Mouse (Mus musculus) megakaryocyte, adult 5-6 weeks (primary cell): ENCODE data around the gene Ddah2. TPM values are rescaled to one million over a fixed set of nuclear protein-coding genes. Genes with fewer than 3 reads are reported as not detected.

ENCODE experiments used
- ATAC-seq: 2 replicates; pipeline ENCODE4 v1.8.0; 2016; ENCODE audit warnings: mild to moderate bottlenecking, inconsistent platforms; ENCODE audit not compliant: poor library complexity, severe bottlenecking
- total RNA-seq, 2 experiments: library from RNA; stranded (forward) in 1 of 2; stranded (reverse) in 1 of 2; fragments of 153-499, 151-499 nt in 1 of 2; fragments of 221-1000, 200-1000 nt in 1 of 2; gene quantifications; 2 replicates each; pipeline versions ENCODE4 v1.2.3 to v1.2.4; 2015 to 2017

Gene Ddah2
- total RNA-seq, 2 experiments from 2014 or later: 1.2 to 3.1 TPM

DNA sequence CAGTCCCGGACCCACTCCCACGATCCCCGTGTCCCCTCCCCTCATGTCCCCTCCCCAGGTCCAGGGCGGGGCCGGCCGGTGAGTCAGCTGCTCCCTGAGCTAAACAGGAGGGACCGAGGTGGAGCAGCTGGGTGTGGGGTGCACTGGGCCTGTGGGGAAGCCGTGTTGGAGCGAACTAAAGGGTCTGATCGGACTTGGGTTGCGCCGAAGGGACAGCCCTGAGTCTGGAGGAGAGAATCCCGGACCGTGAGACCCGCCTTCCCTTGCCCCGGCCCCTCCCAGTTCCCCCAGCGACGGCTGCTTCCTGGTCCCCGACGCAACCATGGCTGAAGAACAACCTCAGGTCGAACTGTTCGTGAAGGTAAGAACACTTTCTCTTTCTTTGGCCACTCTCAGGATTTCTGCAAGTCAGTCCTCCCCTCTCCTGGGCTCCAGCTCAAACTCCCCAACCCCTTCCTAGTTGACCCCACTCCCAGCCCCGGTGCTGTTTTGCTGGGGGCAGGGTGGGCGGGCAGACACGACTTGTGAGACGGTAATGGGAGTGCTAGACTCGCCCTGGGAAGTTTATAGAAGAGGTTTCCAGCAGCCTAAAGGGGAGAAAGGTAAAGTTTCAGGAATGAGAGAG is 8.6 kb upstream of the Ddah2 start:
- ATAC-seq: peak; percentile 31

DNA sequence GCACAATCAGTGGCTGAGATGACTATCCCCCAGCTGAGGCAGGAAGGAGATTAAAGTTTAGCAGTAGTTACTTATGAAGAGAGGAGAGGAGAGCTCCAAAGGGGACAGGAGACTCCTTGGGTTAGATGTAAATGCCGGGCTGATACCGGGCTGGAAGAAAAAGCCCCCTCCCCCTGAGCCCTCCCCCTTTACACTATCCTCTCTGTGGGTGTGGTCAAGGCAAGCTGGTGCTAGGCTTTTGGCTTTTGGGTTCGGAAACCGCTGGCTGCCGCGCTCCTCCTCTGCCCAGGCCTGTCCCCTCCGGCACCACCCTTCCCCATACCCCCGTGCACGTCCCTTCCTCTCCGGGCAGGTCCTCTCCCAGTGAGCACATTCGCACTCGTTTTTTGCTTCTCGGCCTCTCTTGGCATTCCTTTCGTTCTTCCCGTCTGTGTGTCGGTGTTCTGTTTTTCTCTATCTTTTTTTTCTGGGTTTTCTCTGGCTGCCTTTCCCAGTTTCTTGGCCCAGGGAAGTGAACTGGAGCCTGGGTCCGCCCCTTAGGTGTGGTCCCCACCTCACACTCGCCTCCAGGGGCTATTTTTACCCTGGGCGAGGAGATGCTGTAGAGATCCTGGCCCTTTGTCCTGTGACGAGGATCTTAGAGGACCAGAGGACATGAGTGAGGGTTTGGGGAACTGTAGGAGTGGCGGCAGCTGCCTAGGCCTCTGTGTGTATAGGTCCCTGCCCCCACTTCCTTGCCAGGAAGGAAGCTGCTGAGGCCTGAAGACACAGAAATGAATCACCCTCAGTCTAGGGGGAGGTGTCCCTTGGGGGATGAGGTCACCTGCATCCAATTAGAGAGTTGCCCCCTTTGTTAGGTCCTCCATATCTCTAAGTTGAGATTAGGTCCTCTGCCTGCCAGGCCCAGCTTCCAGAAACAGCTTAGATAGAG is 7.4 kb upstream of the Ddah2 start:
- peak; percentile 74 for ATAC-seq

DNA sequence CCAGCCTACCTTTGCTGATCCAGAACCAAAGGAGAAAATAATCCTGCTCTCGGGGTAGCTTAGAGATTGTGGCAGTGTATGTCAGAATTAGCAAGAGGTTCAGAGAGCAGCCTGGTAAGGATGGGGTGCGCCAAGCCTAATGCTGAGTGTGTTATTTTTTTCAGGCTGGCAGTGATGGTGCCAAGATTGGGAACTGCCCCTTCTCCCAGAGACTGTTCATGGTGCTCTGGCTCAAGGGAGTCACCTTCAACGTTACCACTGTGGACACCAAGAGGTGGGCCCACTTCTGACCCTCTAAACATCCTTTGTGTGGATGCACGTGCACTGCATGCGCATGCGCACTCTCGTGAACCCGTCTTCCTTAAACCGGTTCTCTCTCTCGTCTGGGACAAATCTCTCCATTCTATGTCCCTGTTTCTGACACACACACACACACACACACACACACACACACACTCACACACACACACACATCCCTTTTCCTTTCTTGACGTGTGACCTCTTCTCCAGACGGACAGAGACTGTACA is 6.5 kb upstream of the Ddah2 start:
- ATAC-seq: no peak

- no peak for ATAC-seq
Measured at GRCm38 (mm10) chr17:35055691-35056495, 2.9 kb upstream of the Ddah2 start.

- ATAC-seq: no peak
Measured at GRCm38 (mm10) chr17:35057090-35057489, 1.7 kb upstream of the Ddah2 start.

DNA sequence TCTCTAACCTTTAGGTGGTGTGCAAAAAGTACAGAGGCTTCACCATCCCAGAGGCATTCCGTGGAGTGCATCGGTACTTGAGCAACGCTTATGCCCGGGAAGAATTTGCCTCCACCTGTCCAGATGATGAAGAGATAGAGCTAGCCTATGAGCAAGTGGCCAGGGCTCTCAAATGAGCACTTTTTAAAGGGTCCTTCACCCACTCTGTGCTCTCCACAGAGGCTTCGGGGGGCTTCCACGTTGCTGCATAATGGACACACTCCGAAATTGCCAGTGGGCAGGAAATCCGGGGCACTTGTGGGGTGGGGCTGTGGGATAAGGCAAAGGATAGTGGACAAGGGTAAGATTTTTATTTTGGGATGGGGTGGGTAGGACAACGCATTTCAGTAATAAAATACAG is 519 bp upstream of the Ddah2 start:
- no peak for ATAC-seq

- no peak for ATAC-seq
Measured at GRCm38 (mm10) chr17:35060071-35060470, 1.2 kb downstream of the Ddah2 start.

- no peak for ATAC-seq
Measured at GRCm38 (mm10) chr17:35060737-35061297, 2.0 kb downstream of the Ddah2 start.

- no peak for ATAC-seq
Measured at GRCm38 (mm10) chr17:35061299-35061698, 2.5 kb downstream of the Ddah2 start.

DNA sequence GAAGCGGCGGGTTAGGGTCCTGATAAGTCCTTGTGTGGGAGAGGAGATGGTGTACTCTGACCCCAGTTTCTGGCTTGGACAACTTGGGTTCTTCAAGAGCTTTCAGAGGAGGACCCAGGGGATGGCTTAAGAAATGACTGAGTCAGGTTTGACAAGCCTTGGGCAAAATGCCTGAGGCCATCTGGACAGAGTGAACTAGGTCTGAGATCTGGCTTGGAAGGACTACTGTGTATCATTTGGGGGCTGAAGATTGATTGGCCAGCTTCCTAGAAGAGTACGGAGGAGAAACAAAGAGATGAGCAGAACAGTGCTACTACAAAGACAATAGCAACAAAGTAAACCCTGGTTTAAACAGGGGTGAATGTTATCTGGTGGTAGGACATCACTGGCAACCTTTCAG is 4.6 kb downstream of the Ddah2 start:
- no peak for ATAC-seq

GRCm38 (mm10) chr17:35064378-35064877 is 5.6 kb downstream of the Ddah2 start:
- no peak for ATAC-seq

DNA sequence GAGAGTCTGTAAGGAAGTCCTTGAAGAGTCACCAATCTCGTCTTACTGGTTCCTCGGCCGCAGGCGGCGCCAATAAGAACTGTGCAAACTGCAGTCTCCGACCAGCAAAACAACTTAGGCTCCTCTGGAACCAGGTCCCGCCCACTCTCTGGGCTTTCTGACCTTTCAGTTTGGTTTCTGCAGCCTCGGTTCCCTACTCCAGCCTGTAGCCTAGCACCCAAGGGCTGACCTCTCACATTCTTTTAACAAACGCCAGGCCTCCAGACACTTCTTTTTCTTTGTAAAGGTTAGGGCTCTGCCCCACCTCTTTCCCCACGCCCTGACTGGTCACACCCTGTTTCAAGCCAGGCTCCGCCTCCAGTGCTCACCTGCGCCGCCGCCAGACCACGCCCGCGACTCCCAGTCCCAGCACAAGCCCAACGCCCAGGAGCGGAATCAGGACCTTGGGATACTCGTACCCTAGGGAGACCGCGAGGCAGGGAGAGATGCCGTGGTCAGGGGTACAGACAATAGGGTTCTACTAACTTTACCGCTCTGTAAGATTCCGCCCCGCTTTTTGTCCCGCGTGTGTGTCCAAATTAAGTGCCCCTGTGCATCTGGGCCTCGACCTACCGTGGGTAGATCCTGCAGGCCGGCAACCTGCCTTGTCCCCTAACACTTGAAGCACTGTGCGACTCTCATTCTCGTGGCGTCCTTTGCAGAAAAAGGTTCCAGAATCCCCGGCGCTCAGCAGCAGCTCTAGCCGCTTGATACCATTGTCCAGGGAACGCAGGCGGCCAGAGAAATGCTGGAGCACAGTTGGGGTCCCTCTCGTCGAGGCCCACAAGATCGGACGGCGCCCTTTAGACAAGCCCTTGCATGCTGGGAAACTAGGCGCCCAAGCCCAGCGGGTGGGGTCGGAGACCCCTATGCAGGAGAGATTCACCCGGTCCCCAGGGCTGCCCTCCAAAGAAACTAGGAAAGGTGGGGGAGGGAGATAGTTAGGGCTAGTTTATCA is 6.4 kb downstream of the Ddah2 start, which contains the start of gene Ly6g6c:
TSS of gene Ly6g6c (plus strand) at position 438 of the 997 bp plus-strand sequence.
- peak; percentile 76 for ATAC-seq

DNA sequence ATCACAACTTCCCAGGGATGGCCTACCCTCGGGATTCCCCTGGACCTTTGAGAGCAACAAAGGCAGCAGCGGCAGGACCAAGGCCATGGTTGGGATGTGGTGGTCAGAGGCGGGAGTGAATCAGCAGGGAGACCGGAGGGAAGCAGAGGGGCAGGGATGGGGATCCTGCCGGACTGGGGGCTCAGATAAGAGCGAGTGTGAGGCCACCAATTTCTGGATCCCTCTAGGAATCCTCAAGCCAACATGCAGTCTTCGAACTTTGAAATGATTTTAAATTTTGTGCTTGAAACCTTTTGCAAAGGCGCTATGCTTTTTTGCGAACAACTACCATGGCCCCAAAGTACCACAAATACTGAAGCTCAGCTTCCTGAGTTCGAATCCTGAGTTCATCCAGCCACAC is 7.2 kb downstream of the Ddah2 start, which contains the start of gene Mpig6b:
TSS of gene Mpig6b (minus strand) at position 101 of the 400 bp plus-strand sequence.
- no peak for ATAC-seq

DNA sequence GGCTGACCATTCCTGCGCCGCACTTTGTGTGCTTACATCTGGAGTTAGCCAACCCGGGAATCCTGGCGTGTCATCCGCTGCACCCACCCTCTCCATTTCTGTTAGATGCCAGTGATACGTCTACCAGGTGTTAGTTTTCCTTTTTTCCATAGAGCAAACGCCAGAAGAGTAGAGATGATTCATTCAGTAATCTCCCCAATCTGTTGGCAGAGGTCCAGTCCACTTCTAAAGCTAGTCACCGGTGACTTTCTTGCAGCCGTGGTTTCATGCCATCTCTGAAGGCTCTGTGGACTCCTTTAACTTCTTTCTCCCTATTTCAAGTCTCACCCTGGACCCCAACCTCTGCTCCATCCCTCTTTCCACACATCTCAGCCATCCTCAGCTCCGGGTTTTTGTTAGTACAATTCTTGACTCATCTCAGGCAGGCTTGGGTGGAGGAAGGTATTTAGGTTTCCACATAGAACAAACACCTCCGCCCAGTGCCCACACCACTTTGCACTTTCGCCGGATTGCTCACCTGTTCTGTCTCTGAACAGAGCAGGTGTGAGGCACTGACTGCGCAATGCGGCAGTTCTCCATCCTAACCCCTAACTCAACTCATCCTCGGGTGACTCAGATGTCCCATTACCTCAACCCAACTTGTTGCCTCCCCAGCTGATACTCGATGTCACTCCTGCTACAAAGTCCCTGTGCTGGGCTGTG is 9.5 kb downstream of the Ddah2 start:
- no peak for ATAC-seq

DNA sequence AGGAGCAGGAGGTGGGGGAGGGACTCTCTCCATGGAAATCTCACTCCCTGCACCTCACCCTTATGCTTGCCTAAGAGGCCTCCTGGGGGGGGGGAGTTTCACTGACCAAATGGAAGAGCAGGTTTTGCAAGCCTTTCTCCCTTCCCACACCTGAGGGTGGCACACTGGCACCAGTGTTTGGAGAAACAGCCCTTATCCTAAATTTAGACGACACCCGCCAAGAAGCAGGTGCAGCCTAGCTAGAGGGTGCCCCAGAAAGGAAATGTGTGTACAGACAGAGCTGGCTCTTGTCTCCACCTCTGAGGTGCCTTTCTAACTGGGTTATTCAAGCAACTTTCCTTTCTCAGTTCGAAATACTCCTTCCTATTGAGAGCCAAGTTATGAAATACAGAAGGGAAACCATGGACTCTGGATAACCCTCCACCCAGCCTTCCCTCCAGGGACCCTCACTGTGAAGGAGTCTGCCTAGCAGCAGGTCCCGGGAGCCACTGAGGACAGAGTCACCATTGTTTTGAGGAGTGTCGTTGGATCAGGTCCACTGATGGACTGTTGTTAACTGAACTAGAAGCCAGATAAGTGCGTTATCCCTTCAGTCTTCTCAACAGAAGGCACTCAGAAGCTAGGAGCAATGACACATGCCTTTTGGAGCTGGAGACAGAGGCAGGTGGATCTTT is 11.9 kb downstream of the Ddah2 start:
- no peak for ATAC-seq

- no peak for ATAC-seq
Measured at GRCm38 (mm10) chr17:35071454-35071853, 12.6 kb downstream of the Ddah2 start.

- no peak for ATAC-seq
Measured at GRCm38 (mm10) chr17:35074097-35074496, 15.3 kb downstream of the Ddah2 start.
